Mouse (Mus musculus): Measurements from ENCODE around the gene Olfr557. TPM values are rescaled to one million over a fixed set of nuclear protein-coding genes. Genes with fewer than 3 reads are reported as not detected.

Gene Olfr557
- polyA plus RNA-seq, 2 experiments = not detected

- Histone ChIP-seq H3K9ac (replicated peaks) (no peak overlapping the region), H3K36me3 (replicated peaks; ENCODE audit: control insufficient read depth, insufficient read depth, low read depth) (no peaks in the 10 kb centered on the region), H3K27me3 (ENCODE audit: control insufficient read depth, insufficient read depth, low read length) (no peaks in the 10 kb centered on the region), H3K4me2 (ENCODE audit: low read depth) (no peak overlapping the region), H3K4me1 (replicated peaks; ENCODE audit: control insufficient read depth in 2 of 2, insufficient read depth in 2 of 2, low read length in 1 of 2) (no peaks in the 10 kb centered on the region), H3K4me3 (ENCODE audit: insufficient read depth in 1 of 2, low read depth in 2 of 2, low read length in 2 of 2) (no peak overlapping the region), H3K27ac (no peak overlapping the region), H3K9me3 (ENCODE audit: control insufficient read depth, low read length) (no peaks in the 10 kb centered on the region)
- DNase-seq (ENCODE audit: low read depth in 3 of 3, low spot score in 3 of 3) = no peak
- WGBS (ENCODE audit: insufficient replicate concordance) = 72% methylated on average over 1 of the region's 1 CpGs
- no peak for ATAC-seq (ENCODE audit: insufficient read depth)
- no peak for TF ChIP-seq EP300 (IDR thresholded peaks at IDR 0.05; ENCODE audit: low read depth)
Measured at GRCm38 (mm10) chr7:102681916-102682315, 13.8 kb upstream of the Olfr557 start.

DNA sequence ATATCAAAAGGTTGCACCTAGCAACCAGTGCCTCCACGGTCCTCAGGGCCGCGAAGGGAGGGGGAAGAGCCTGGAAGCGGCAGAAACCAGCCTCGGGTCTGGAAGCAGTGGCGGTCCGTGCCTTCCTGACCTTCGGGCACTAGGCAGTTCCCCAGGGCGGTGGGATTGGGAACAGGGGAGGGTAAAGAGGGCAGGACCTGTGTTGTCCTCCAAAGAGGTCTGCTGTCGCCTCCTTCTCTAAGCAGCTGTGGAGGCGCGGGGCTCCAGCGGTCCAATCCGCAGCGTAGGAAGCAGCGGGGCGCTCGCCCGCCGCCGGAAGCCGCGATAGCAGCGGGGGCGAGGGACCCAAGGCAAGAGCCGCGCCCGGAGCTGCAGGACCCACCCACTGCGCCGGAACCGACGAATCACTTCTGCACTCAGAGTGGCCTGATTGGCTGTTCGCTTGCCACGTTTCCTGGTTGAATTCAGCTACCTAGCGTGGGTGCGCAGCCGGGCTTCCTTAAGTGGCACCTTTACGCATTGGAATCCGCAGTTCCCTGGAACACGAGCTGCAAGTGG is 8.7 kb upstream of the Olfr557 start, which contains the start of gene Trim68:
Trim68 (minus strand) TSS at position 384 of the 558 bp plus-strand sequence.
- peak within 1 kb of the TSS; percentile 47 to 53 for H3K4me3 ChIP-seq (ENCODE audit: insufficient read depth in 1 of 2, low read depth in 2 of 2, low read length in 2 of 2)
- no peaks in the 10 kb centered on the region for H3K9me3 ChIP-seq (ENCODE audit: control insufficient read depth, low read length)
- H3K36me3 ChIP-seq (replicated peaks; ENCODE audit: control insufficient read depth, insufficient read depth, low read depth) = no peaks in the 10 kb centered on the region
- 0 out of 2 replicates have a peak within 1 kb of the TSS, but pooled peaks have one; percentile 20 for H3K9ac ChIP-seq (replicated peaks)
- WGBS (ENCODE audit: insufficient replicate concordance) = 1% methylated on average over 34 of the region's 40 CpGs
- no peak for TF ChIP-seq CTCF (IDR thresholded peaks at IDR 0.05; ENCODE audit: low read depth)
- no peak for TF ChIP-seq EP300 (IDR thresholded peaks at IDR 0.05; ENCODE audit: low read depth)
- peak; percentile 62 to 72 (median 71) for DNase-seq (ENCODE audit: low read depth in 3 of 3, low spot score in 3 of 3)
- peak; percentile 95 for ATAC-seq (ENCODE audit: insufficient read depth)
- H3K27ac ChIP-seq = no peak within 1 kb of the TSS
- peak within 1 kb of the TSS; percentile 72 for H3K4me2 ChIP-seq (ENCODE audit: low read depth)
- H3K4me1 ChIP-seq (replicated peaks; ENCODE audit: control insufficient read depth in 2 of 2, insufficient read depth in 2 of 2, low read length in 1 of 2) = 0 out of 4 replicates have a peak, but pooled peaks cover 0 to 2% of the 10 kb centered on the region in 2 experiments
- H3K27me3 ChIP-seq (ENCODE audit: control insufficient read depth, insufficient read depth, low read length) = no peaks in the 10 kb centered on the region

- no peak overlapping the region for H3K4me3 ChIP-seq (ENCODE audit: insufficient read depth in 1 of 2, low read depth in 2 of 2, low read length in 2 of 2)
- no peak for ATAC-seq (ENCODE audit: insufficient read depth)
Measured at GRCm38 (mm10) chr7:102698461-102698860, 2.8 kb downstream of the Olfr557 start.

GRCm38 (mm10) chr7:102701915-102702314 is 6.2 kb downstream of the Olfr557 start, which contains the start of gene Olfr558:
Gene Olfr558 (plus strand): TSS chr7:102702215.
- no peaks in the 10 kb centered on the region for H3K27me3 ChIP-seq (ENCODE audit: control insufficient read depth, insufficient read depth, low read length)
- H3K36me3 ChIP-seq (replicated peaks; ENCODE audit: control insufficient read depth, insufficient read depth, low read depth) = no peaks in the 10 kb centered on the region
- H3K4me2 ChIP-seq (ENCODE audit: low read depth) = no peak within 1 kb of the TSS
- DNase-seq (ENCODE audit: low read depth in 3 of 3, low spot score in 3 of 3) (no peak), ATAC-seq (ENCODE audit: insufficient read depth) (no peak)
- H3K9ac ChIP-seq (replicated peaks) = no peak within 1 kb of the TSS
- H3K27ac ChIP-seq = no peak within 1 kb of the TSS
- H3K4me1 ChIP-seq (replicated peaks; ENCODE audit: control insufficient read depth in 2 of 2, insufficient read depth in 2 of 2, low read length in 1 of 2) = no peaks in the 10 kb centered on the region
- no peaks in the 10 kb centered on the region for H3K9me3 ChIP-seq (ENCODE audit: control insufficient read depth, low read length)
- no peak within 1 kb of the TSS for H3K4me3 ChIP-seq (ENCODE audit: insufficient read depth in 1 of 2, low read depth in 2 of 2, low read length in 2 of 2)
- no peak for TF ChIP-seq EP300 (IDR thresholded peaks at IDR 0.05; ENCODE audit: low read depth)
- no peak for TF ChIP-seq CTCF (IDR thresholded peaks at IDR 0.05; ENCODE audit: low read depth)

More at GRCm38 (mm10) chr7:102698461-102698860, 2.8 kb downstream of the Olfr557 start:
- no peaks in the 10 kb centered on the region for H3K4me1 ChIP-seq (replicated peaks; ENCODE audit: control insufficient read depth in 2 of 2, insufficient read depth in 2 of 2, low read length in 1 of 2)
- TF ChIP-seq EP300 (IDR thresholded peaks at IDR 0.05; ENCODE audit: low read depth) (no peak), CTCF (IDR thresholded peaks at IDR 0.05; ENCODE audit: low read depth) (no peak)
- H3K27me3 ChIP-seq (ENCODE audit: control insufficient read depth, insufficient read depth, low read length) = no peaks in the 10 kb centered on the region
- H3K27ac ChIP-seq = no peak overlapping the region
- no peak overlapping the region for H3K9ac ChIP-seq (replicated peaks)
- WGBS (ENCODE audit: insufficient replicate concordance) = 66% methylated on average over 7 of the region's 7 CpGs
- H3K4me2 ChIP-seq (ENCODE audit: low read depth) = no peak overlapping the region
- H3K9me3 ChIP-seq (ENCODE audit: control insufficient read depth, low read length) = no peaks in the 10 kb centered on the region
- no peak for DNase-seq (ENCODE audit: low read depth in 3 of 3, low spot score in 3 of 3)
- H3K36me3 ChIP-seq (replicated peaks; ENCODE audit: control insufficient read depth, insufficient read depth, low read depth) = no peaks in the 10 kb centered on the region

DNA sequence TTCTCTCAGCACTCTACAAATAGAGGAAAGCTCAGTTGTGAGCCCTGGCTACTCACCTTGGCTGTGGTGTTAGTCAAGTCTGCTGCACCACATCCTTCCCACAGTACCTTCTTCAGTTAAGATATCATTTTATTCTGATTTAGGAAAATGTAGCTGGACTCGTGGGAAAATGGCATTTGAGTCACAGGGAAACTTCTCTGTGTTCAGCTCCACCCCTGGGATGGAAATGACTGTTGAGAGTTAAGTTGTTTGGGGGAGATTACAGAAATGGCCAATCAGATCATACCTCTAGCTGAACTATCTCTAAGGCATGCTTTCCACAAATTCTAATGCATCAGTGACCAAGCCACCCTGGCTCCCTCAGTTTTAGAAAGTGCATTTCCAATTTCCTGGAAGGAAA is 23.3 kb downstream of the Olfr557 start, which contains the start of gene Olfr33:
Olfr33 (minus strand) TSS at position 101 of the 400 bp plus-strand sequence.
- TF ChIP-seq EP300 (IDR thresholded peaks at IDR 0.05; ENCODE audit: low read depth) (no peak), CTCF (IDR thresholded peaks at IDR 0.05; ENCODE audit: low read depth) (no peak)

More for the DNA sequence above, 23.3 kb downstream of the Olfr557 start, which contains the start of gene Olfr33:
- Histone ChIP-seq H3K36me3 (replicated peaks; ENCODE audit: control insufficient read depth, insufficient read depth, low read depth) (no peaks in the 10 kb centered on the region), H3K9ac (replicated peaks) (no peak within 1 kb of the TSS), H3K27ac (no peak within 1 kb of the TSS), H3K9me3 (ENCODE audit: control insufficient read depth, low read length) (no peaks in the 10 kb centered on the region), H3K4me1 (replicated peaks; ENCODE audit: control insufficient read depth in 2 of 2, insufficient read depth in 2 of 2, low read length in 1 of 2) (no peaks in the 10 kb centered on the region), H3K4me3 (ENCODE audit: insufficient read depth in 1 of 2, low read depth in 2 of 2, low read length in 2 of 2) (no peak within 1 kb of the TSS), H3K4me2 (ENCODE audit: low read depth) (no peak within 1 kb of the TSS), H3K27me3 (ENCODE audit: control insufficient read depth, insufficient read depth, low read length) (no peaks in the 10 kb centered on the region)
- DNase-seq (ENCODE audit: low read depth in 3 of 3, low spot score in 3 of 3) (no peak), ATAC-seq (ENCODE audit: insufficient read depth) (no peak)
- WGBS (ENCODE audit: insufficient replicate concordance) = 21% methylated on average over 1 of the region's 1 CpGs
